Mouse (Mus musculus) gonadal fat pad, adult 2 months (tissue): ENCODE data around the gene Dcaf15. TPM values are rescaled to one million over a fixed set of nuclear protein-coding genes. Genes with fewer than 3 reads are reported as not detected.

Experiments used
- DNase-seq: peaks from one replicate; pipeline ENCODE4 v3.0.0-alpha.2; 2012; ENCODE audit warnings: low read depth
- polyA plus RNA-seq: library from polyadenylated mRNA; depleted of rRNA; stranded (reverse); fragments of >200 nt; gene quantifications from 2 replicates; pipeline ENCODE4 v1.2.3, GENCODE M21; 2012

The Dcaf15 gene
- polyA plus RNA-seq, 1 experiment = 28.8 TPM

DNA sequence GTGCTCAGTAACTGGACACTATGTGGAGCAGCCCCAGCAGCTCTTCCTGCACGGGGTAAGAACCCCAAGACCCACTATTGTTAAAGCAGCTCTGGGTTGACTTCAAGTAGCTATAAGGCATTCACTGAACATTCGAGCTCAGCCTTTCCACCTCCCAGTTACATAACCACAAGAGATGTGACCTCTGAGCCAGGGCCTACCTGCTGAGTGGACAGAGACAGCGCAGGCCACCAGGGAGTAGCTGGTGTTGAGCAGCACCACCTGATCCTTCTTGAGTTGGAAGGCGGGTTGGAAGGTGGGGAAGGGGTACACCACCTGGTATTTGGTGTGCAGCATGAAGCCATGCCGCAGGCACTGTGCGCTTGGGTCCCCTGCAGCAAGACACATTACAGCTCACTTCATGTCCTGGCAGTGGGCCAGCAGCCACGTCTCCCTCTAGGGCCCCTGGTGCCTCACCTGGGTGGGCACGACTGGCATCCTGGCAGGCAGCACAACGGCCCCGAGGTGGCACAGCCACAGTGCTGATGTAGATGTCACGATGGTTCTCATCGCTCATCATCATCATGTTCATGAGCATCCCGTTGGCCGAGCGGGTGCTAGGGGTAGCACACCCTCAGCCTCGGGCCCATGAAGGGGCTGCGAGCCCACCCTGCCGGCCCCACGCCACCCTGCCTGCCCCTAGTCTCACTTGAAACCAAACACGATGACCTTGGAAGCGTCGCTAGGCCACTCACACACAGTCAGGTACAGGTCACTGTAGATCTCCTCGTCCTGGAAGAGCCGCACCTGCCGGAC is 2.9 kb downstream of the Dcaf15 start:
- DNase-seq = no peak

DNA sequence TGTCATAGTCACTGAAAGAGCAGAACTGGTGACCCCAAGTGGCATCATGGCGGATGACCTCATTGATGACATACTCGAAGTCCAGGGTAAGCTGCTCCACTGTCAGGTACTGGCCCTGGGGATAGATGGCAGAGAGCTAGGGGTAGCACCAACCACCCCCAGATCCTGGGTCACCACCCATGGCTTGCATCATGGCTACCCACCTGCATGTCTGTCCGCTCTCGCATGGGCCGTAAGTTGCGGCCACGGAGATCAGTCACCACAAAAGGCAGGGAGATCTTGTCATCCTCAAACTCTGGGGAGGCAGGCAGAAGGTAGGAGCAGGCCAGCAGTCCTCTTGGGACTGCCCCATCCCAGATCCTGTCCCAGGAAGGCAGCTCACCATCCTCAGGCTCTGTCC is 6.2 kb downstream of the Dcaf15 start:
- DNase-seq = no peak

DNA sequence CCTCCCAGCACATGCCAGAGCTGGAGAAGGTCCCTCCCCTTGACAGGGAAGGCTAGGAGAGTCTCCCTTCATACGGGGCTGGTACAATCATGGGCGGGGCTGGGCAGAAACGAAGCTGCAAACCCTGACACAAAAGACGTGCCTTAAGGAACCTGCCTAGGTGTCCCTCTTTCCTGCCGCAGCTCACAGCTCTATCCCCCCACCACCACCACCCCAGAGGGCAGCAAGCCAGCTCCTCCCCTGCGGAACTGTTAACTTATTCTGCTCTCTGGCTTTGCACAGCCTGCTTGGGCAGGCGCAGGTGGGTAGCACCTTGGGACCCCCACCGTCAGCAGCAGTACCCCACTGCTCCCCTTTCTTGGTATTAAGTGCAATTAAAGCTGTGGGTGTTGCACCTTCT is 8.5 kb downstream of the Dcaf15 start:
- no peak for DNase-seq

DNA sequence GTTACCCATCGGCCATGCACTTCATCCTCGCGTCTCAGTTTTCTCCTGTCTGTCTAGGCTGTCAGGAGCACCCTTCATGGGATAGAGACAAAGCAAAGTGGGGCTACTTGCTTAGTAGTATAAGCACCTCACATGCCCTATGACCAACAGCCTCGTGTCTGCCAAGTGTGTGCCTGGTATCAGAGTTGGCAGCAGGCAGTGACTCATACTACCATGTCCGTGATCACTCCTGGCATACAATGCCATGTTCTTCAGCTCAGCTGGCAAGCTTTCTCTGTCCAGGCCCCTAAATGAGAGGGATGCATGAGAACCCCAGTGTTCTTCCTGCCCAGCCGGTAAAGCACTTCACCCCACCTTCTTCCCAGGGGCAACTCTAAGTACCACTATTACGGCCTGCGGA is 14.0 kb downstream of the Dcaf15 start:
- no peak for DNase-seq

DNA sequence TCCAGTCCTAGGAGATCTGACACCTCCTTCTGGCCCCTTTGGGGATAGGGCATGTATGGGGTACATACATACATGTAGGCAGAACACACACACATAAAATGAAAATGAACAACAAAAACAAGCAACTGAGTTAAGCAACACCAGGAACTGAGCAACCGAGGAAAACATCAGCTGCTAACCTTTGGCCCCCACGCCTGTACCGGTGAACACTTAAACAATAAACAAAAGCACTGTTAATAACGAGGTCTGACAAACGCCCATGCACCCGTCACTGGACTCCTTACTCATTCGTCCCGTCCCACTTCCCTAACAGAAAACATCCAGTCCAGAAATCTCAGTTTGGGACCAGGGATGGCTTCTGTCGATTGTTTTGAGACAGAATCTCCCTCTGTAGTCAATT is 15.3 kb downstream of the Dcaf15 start:
- DNase-seq = no peak

DNA sequence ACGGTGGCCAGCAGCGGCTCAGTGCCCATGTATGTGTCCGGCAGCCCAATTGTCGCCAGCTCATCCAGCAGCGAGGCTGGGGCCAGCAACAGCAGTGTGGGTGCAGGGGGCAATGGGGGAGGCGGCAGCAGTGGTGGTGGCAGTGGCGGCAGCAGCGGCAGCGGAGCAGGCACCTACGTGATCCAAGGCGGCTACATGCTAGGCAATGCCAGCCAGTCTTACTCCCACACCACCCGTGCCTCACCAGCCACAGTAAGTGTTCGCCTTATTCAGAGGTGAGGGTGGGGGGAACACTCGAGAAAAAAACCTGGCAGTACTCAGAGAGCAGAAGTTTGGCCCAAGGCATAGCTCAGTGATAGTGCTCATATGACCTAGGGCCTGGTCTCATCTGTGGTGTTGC is 16.7 kb downstream of the Dcaf15 start:
- no peak for DNase-seq

DNA sequence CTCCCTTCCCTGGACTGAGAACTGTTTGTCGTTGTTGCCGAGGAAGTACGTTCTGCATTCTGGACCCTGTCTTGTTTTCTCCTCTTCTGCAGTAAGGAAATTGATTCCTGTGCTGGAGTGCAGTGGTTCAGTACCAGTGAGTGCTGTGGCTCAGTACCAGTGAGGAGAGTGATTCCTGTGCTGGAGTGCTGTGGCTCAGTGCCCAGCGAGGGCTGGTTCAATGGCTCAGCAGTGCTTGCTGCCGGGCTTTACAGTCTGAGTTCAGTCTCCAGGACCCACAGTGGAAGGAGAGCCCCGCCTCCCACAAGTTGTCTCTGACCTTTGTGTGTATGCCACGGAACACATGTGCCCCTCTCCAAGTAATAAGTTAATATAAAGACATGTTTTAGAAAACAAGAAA is 17.4 kb downstream of the Dcaf15 start:
- no peak for DNase-seq

DNA sequence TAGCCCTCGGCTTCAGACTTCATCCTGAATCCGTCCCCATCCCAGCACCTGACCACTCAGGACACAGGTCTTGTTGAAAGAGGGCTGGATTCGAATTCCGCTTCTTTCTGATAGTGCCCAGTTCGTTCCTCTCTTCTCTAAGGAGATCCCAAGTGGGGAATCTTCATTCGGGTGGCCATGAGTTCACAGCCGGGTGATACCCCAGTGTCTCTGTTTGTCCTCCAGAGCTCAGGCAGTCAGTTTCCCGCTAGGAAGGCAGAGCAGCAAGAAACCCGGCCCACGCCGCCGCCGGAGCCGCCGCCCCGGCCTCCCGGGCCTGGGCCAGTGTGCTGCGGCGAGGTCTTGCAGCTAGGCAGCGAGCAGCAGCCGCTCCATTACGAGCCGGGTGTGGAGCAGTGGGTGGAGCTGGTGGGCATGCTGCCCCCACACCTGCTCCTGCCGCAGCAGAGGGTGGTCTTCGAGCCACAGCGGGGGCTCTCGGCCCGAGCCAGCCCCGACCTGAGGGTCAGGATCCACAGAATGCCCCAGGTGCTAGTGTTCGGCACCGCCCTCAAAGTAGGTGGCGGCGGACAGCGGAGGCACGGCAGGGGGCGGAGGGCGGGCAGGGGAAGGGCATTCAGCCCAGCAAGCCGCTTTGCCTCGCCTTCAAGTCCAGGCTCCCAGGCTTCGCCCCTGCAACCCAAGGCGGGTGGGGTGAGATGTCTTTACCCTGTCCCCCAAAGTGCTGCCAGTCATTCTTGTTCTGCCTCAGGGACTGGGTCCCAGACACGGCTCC is 20.0 kb downstream of the Dcaf15 start:
- no peak for DNase-seq

DNA sequence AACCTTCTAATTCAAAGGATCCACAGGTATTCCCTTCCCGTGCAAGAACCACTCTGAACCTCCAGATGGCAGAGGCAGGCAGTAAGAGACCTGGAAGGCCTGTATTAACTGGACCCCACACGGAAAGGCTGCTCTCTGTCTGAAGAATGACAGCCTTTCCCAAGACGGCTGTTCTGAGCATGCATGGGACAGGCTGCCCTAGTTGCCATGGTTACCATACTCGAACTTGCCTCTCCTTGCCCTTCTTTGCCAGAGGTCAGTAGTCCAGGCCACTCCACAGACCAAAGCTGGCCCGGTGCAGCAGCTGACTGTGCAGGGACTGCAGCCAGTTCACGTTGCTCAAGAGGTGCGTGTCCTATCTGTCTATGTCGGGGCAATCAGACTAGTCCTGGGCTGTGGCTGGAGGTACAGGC is 20.7 kb downstream of the Dcaf15 start:
- DNase-seq = no peak

DNA sequence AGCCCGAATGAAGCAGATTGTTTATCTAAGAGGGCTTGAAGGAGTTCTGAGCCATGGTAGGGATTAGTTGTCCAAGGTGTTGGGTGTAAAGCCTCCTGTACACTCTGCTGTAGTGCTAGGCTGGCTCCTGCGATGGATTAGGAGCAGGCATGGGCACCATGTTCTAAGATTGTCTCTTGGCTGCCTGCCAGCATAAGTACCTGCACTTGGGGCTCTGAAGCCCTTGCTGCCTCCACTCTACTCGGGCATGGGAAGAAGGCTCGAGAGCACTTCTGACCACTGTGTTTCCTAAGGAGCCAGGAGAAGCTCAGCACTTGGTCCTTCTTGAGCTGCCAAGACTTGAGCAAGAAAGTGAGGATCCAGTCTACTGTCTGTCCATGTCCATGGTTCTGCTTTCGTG is 25.4 kb downstream of the Dcaf15 start:
- no peak for DNase-seq

DNA sequence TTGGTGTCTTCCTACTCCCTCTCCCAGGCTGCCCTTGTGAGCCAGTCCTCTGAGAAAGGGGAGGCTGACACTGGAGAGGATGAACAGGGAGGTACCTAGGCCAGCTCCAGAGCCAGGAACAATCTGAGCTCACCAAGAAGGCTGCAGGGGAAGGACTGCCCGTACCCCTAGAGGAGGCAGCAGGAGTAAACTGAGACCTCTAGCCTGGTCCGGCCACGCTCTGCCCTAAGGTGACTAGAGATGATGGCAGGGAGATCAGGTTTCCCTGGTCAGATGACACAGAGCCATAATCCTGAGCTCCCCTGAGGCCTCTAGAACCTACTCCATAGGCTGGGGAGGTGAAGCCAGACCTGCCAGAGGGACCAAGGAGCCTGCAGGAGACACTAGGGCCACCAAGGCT is 27.7 kb downstream of the Dcaf15 start:
- no peak for DNase-seq

DNA sequence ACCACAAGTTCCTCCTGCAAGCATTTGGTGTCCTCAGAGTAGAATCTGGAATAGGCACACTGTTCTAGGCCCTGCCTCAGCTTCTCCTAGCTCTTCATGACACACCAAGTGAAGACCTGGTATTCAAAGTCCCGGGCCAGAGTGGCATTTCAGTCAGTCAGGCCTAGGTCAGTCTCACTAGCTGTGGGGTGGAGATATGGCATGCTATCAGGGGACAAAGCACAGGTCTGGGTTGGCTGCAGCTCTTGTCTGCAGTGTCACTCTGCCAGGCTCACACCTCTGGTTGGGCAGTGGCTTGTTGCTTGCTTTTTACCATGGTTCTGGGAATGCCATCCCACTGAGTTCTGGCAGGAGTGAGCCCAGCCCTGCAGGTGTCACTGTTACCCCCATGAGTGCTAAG is 28.2 kb downstream of the Dcaf15 start:
- DNase-seq = no peak

DNA sequence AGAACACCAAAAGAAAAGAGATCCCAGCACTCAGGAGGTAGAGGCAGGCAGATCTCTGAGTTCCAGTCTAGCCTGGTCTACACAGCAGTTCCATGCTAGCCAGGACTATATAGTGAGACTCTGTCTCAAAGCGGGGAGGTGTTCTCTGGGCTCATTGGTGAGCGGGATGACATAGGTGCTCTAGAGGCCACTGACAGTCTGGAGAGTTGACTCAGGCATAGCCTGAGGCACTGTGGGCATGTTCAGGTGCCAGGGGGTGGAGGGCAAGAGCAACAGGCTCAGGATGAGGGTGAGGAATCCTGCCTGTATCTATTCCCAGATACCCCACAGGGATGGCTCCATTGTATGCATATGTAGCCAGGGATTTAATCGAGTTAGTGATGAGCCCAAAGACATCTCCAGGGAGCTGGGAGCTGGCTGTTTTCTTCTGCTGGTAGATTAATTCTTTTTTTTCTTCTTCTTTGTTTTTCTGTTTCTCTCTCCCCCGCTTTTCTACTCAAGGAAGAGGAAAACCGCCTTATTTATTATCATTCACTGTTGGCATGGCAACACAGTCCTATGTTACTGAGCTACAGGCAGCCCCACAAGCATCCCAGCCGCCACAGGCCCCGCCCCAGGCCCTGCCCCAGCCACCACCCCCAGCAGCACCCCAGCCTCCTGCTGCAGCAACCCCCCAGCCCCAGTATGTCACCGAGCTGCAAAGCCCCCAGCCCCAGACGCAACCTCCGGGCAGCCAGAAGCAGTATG is 31.2 kb downstream of the Dcaf15 start:
- DNase-seq = no peak

DNA sequence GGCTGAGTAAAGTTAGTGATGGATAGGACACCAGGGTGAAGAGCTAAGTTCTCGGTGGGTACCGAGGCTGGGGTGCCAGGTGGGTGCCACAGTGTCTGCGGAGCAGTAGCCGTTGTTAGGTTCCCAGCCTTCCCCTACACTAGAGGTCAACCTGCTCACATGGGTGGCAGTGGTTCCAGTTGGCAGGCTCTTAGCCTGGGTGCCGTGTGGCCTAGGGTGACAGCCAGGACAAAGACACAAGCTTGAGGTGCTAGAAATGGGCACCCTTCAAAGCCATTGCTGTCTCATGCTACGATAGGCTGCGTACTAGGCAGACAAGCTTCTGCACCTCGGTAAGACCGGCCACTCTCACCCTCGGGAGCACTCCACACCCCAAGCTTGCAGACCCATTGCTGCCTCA is 32.2 kb downstream of the Dcaf15 start:
- no peak for DNase-seq

DNA sequence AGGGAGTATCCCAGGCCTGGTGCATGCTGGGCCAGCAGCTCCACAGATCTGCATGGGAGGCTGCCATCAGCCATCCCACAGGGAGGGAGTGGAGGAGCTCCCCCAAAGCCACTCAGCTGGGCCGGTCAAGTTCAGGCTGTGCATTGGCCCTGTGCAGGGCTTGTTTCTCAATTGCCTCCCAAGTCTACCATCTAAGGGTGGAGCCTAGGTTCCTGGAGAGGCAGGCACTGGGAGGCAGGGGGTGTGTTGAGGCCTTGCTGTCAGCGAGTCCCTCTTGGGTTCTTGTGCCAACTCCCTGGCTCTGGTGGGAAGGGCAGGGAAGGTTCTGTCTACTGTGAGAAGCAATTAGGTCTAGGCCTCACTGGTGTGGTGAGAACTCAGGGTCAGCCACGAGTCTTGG is 32.6 kb downstream of the Dcaf15 start:
- no peak for DNase-seq

DNA sequence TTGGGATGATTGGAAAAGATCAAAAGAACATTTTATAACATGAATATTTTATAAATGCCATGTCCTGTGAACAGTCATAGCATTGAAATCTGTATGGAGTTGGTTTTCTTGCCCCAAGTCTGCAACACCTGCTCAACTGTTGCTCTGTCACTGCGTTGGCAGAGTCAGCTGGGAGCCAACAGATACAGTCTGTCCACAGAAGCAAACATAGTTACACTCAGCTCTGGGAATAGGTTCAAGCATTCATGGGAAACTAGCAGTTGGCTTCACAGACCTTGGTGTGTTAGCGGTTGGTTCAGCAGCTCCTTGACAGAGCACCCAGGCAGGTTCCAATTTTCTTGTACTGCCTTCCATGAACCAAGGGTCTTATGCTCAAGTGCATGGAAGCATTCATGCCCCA is 33.9 kb downstream of the Dcaf15 start:
- DNase-seq = no peak

DNA sequence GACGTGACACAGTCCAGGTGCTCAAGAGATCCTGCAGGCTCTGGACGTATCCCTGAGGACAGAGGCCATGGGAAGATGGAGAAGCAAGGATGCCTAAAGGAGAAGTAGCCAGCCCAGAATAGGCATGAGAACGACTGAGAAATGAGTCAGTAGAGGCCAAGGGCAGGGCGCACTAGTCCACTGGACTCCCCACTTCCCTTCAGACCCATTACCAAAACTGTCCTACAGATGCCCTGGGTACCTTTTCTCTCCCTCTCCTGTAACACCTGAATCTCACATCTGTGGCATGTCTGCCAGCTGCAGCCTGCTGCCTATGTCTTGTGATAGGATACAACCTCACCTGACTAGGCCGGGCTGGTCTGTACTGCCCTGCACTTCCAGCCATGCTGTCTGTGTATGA is 34.3 kb downstream of the Dcaf15 start:
- DNase-seq = no peak

DNA sequence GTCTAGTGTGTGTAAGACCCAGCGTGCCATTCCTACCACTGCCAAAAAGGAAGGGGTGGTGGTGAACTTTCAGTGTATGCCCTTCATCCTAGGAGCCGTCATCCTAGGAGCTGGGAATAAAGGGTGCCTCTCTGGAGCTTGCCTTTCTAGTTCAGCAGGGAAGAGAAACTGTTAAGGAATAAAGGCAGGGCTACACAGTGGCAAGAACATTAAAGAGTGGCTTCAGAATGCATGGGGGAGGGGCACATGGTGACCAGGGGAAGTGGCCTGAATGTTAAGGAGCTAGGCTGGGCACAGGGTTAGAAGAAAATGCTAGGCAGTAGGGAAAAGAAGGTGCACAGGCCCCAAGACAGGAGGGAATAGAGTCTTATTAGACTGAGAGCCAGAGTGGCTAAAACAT is 34.8 kb downstream of the Dcaf15 start:
- no peak for DNase-seq

DNA sequence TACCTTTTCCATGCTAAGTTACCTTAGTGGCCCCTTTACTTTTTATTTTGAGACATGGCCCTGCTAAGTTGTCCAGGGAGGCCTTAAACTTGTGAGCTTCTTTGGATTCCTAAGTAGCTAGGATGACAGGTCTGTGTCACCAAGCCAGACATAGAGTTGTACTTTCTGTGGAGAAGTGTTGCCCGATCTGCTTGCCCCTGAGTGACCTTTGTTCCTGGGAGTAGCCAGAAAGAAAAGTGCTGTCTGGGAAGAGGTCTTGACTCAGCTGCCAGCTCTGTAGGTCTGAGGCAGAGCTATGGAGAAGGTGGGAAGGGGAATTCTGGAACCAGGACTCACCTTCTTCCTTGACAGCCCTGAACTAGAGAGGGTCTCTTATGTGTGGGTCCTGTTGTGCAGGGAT is 35.4 kb downstream of the Dcaf15 start:
- DNase-seq = no peak

DNA sequence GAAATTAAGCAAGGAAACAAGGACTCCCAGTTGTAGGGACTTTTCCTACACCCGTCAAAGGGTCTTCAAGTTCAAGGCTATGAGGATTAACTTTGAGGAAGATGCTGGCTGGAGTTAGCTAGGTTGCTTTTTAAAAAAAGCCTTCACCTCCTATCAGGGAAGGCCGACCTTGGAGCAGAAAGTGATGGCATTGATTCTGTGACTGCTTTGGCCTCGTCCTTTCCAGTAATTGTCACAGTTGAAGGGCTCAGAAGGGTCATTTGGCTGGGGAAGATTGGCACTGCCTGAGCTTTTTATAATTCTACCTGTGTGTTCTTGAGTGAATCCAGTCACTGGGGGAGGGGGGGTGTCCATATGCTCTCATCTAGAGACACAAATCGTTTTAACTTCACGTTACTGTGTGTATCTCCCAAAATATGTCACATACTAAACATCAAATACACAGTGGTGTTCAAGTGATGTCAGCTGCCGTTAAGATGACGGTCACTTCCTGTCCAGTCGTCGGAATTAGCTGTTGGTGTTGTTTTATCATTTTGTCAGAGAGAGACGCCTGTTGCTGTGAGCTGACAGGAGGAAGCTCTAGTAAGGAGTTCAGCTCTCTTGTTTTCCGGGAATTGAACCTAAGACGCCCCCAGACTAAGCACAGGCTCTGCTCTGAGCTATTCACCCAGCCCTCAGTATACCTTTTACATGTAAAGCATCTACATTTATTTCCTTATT is 36.1 kb downstream of the Dcaf15 start:
- no peak for DNase-seq

DNA sequence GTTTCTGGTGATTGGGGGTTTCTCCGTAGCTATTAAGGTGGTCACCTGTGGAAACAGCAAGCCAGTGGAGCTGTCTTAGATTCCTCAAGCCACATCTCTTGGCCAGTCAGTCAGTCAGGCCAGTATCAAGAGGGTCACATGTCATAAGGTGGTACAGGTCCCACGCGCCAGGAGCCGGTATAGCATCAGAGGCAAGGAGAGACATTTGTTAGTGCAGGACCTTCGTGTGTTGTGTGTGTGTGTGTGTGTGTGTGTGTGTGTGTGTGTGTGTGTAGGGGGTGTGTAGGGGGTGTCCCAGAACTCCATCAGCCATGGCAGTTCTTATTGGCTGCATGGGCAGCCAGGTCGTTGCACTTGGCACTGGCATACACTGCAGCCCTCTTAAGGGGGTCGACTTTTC is 36.7 kb downstream of the Dcaf15 start:
- no peak for DNase-seq

DNA sequence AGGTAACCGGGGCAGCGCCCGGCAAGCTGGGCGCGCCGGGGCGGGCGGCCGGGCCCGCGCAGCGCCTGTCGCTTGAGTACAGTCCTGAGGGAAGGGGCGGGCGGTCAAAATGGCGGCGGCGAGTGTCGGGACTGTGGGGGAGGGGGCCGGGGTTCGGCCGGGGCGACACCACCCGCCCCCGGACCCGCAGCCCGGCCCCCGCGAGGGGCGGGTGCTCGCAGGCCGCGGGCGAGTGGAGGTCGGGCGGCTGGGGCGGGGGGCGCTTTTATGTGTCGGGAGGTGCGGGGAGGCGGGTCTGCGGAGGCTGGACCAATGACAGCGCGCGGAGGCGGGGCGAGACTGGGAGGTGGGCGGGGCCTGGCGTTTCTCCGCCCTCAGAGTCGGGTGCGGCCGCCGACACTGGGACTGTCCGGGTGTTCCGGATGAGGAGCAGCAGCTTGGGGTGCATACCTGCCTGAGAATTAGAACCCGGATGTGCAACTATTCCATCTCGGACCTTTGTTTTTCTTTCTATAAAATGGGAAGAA is 37.5 kb downstream of the Dcaf15 start:
- DNase-seq = no peak
